Mouse (Mus musculus) ES-CJ7 (cell line): ENCODE data around the gene Tspan18.

Source experiments
- DNase-seq: peaks from one replicate; pipeline ENCODE4 v3.0.0; 2011; ENCODE audit warnings: low read depth, low spot score

The Tspan18 gene

GRCm38 (mm10) chr2:93333817-93334731, at the start of gene Tspan18:
Gene Tspan18, minus strand, starts transcription at chr2:93334505.
- DNase-seq = peak; percentile 34

- DNase-seq = no peak
These were observed 49.5 kb upstream of the Tspan18 start for GRCm38 (mm10) chr2:93383831-93384230.

GRCm38 (mm10) chr2:93380680-93381089, 46.4 kb upstream of the Tspan18 start:
- DNase-seq = no peak

- DNase-seq = no peak
These were observed 43.5 kb upstream of the Tspan18 start for GRCm38 (mm10) chr2:93377797-93378196.

GRCm38 (mm10) chr2:93377157-93377556, 42.9 kb upstream of the Tspan18 start:
- no peak for DNase-seq

- no peak for DNase-seq
These were observed 38.6 kb upstream of the Tspan18 start for GRCm38 (mm10) chr2:93372872-93373271.

GRCm38 (mm10) chr2:93372097-93372571, 37.8 kb upstream of the Tspan18 start:
- DNase-seq = no peak

GRCm38 (mm10) chr2:93368954-93369353, 34.6 kb upstream of the Tspan18 start:
- no peak for DNase-seq

- DNase-seq = no peak
These were observed 33.7 kb upstream of the Tspan18 start for GRCm38 (mm10) chr2:93367962-93368361.

GRCm38 (mm10) chr2:93365411-93365810, 31.1 kb upstream of the Tspan18 start:
- DNase-seq = no peak

- no peak for DNase-seq
These were observed 30.6 kb upstream of the Tspan18 start for GRCm38 (mm10) chr2:93364951-93365350.

GRCm38 (mm10) chr2:93361454-93361853, 27.1 kb upstream of the Tspan18 start:
- no peak for DNase-seq

GRCm38 (mm10) chr2:93360310-93360709, 26.0 kb upstream of the Tspan18 start:
- DNase-seq = no peak

GRCm38 (mm10) chr2:93357391-93357790, 23.1 kb upstream of the Tspan18 start:
- DNase-seq = no peak

GRCm38 (mm10) chr2:93355845-93356244, 21.5 kb upstream of the Tspan18 start:
- no peak for DNase-seq

GRCm38 (mm10) chr2:93354621-93355020, 20.3 kb upstream of the Tspan18 start:
- no peak for DNase-seq

GRCm38 (mm10) chr2:93353725-93354124, 19.4 kb upstream of the Tspan18 start:
- DNase-seq = no peak

- no peak for DNase-seq
These were observed 18.8 kb upstream of the Tspan18 start for GRCm38 (mm10) chr2:93352915-93353685.

- no peak for DNase-seq
These were observed 17.0 kb upstream of the Tspan18 start for GRCm38 (mm10) chr2:93351352-93351751.

GRCm38 (mm10) chr2:93347018-93347417, 12.7 kb upstream of the Tspan18 start:
- no peak for DNase-seq

GRCm38 (mm10) chr2:93346609-93347008, 12.3 kb upstream of the Tspan18 start:
- DNase-seq = no peak

- no peak for DNase-seq
These were observed 11.5 kb upstream of the Tspan18 start for GRCm38 (mm10) chr2:93345663-93346268.
